ENCODE assay signal across 20 mouse cellular contexts in genomic region chr15:12212266-12212665, GRCm38 (mm10).
"Had no signal": no experiment of that assay in that cellular context is flagged by ENCODE, and none has a peak within 500 bp of the region (broad histone marks: within the 10 kb centered on the region; RNA-seq: fewer than 3 reads in every experiment).

No protein-coding gene starts in this region.

- H3K4me3 ChIP-seq: intestine, embryonic 15.5 days; kidney, embryonic 15.5 days; limb, embryonic 10.5 days; limb, embryonic 13.5 days; liver, embryonic 12.5 days; liver, embryonic 15.5 days; midbrain, embryonic 15.5 days; neural tube, embryonic 12.5 days; neural tube, embryonic 15.5 days had no signal

- H3K27ac ChIP-seq: intestine, embryonic 15.5 days; limb, embryonic 10.5 days; limb, embryonic 13.5 days; liver, embryonic 12.5 days; liver, embryonic 15.5 days; midbrain, embryonic 15.5 days; neural tube, embryonic 12.5 days; neural tube, embryonic 15.5 days; stomach, postnatal 0 days had no signal

- H3K27me3 ChIP-seq: intestine, embryonic 15.5 days; kidney, embryonic 15.5 days; limb, embryonic 13.5 days; liver, embryonic 12.5 days; liver, embryonic 15.5 days; midbrain, embryonic 15.5 days; neural tube, embryonic 12.5 days; neural tube, embryonic 15.5 days had no signal

- H3K9ac ChIP-seq: intestine, embryonic 15.5 days; kidney, embryonic 15.5 days; limb, embryonic 13.5 days; liver, embryonic 12.5 days; liver, embryonic 15.5 days; midbrain, embryonic 15.5 days; neural tube, embryonic 12.5 days; neural tube, embryonic 15.5 days had no signal

- H3K36me3 ChIP-seq: intestine, embryonic 15.5 days; kidney, embryonic 15.5 days; limb, embryonic 10.5 days; limb, embryonic 13.5 days; midbrain, embryonic 15.5 days; neural tube, embryonic 12.5 days; neural tube, embryonic 15.5 days had no signal

- DNase-seq: kidney, adult 11 months; kidney, adult 8-10 months; kidney, postnatal 14 days; kidney, postnatal 4 days; liver; lung, postnatal 14 days; lung, postnatal 4 days; right cerebral cortex, postnatal 4 days; thymus, adult 2 months; thymus, postnatal 25 days had no signal

- H3K9me3 ChIP-seq: intestine, embryonic 15.5 days; kidney, embryonic 15.5 days; limb, embryonic 10.5 days; limb, embryonic 13.5 days; liver, embryonic 12.5 days; liver, embryonic 15.5 days; midbrain, embryonic 15.5 days; neural tube, embryonic 12.5 days; neural tube, embryonic 15.5 days had no signal
